Mouse (Mus musculus): ENCODE measurements around the gene Gabra6. TPM values are rescaled to one million over a fixed set of nuclear protein-coding genes. Genes with fewer than 3 reads are reported as not detected.

Gabra6 gene
- polyA plus RNA-seq, 1 experiment from 2014 or later = not detected

Other genes starting within 250 kb of the Gabra6 start
- 15.6 and 18.8 TPM in 2 replicates for gene Gabra1, start 138.1 kb downstream of the Gabra6 start, polyA plus RNA-seq (2015; fragmentation: Nextera tagmentation; extraction: Ambion mirVana)
- 30.6 and 35.0 TPM in 2 replicates for gene Gabrb2, start 98.7 kb upstream of the Gabra6 start, polyA plus RNA-seq (2015; fragmentation: Nextera tagmentation; extraction: Ambion mirVana)